In the genomic region with DNA sequence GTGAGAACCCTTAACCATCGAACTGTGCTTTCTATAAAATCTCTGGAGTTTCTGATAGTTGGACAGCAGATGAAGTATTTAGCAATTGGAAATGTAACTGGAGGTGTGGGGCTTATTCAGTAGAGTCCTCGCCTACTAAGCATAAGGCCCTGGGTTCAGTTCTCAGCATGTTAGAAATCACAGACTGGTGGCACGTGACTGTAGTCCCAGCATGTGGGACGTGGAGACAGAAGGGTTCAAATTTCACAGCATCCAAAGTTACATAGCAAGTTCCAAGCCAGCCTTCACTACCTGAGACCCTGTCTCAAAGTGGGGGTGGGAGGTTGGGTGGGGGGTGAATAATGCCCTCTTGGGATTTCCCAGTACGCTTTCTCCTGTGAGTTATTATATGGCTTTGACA, we compare ENCODE assay signal across 11 mouse cellular contexts. TPM values are rescaled to one million over a fixed set of nuclear protein-coding genes. Genes with fewer than 3 reads are reported as not detected.
"Had no signal": no experiment of that assay in that cellular context is flagged by ENCODE, and none has a peak within 500 bp of the region (broad histone marks: within the 10 kb centered on the region; RNA-seq: fewer than 3 reads in every experiment).

No protein-coding gene starts in this region.

- H3K9me3 ChIP-seq: liver, embryonic 13.5 days; lung, embryonic 15.5 days had no signal

- DNase-seq: liver; liver, embryonic 13.5 days; liver, postnatal 0 days; thymus, postnatal 4 days had no signal

- ATAC-seq: liver, postnatal 0 days had no signal

- H3K4me1 ChIP-seq: liver, embryonic 13.5 days; megakaryocyte, embryonic 14.5 days had no signal

- H3K9ac ChIP-seq: limb, embryonic 12.5 days; liver, embryonic 13.5 days; liver, postnatal 0 days; lung, embryonic 15.5 days had no signal

- H3K4me2 ChIP-seq: limb, embryonic 12.5 days; liver, embryonic 13.5 days; lung, embryonic 15.5 days; midbrain, embryonic 11.5 days had no signal

- H3K27me3 ChIP-seq: limb, embryonic 12.5 days; liver, embryonic 13.5 days; lung, embryonic 15.5 days had no signal

- H3K36me3 ChIP-seq: lung, embryonic 15.5 days had no signal

- H3K27ac ChIP-seq: limb, embryonic 12.5 days; liver, embryonic 13.5 days; lung, embryonic 15.5 days; macrophage; stomach, postnatal 0 days had no signal

- H3K4me3 ChIP-seq: limb, embryonic 12.5 days; liver, embryonic 13.5 days; lung, embryonic 15.5 days; megakaryocyte, embryonic 14.5 days had no signal

RNA-seq across cellular contexts. Expression of gene Pcolce2, which starts 30.9 kb away (rescaled TPM):
- total RNA-seq: neutrophil, adult 5-6 weeks had no signal
